Mouse (Mus musculus): ENCODE data around the gene Etv6. TPM values are rescaled to one million over a fixed set of nuclear protein-coding genes. Genes with fewer than 3 reads are reported as not detected.

Etv6 gene
- polyA plus RNA-seq, 1 experiment from 2014 or later = 20.0 TPM

GRCm38 (mm10) chr6:134087709-134088108, 52.2 kb downstream of the Etv6 start:
- 87% methylated on average over 4 of the region's 4 CpGs for WGBS
- H3K27me3 ChIP-seq (ENCODE audit: control insufficient read depth, insufficient read depth, low read length) = no peaks in the 10 kb centered on the region
- no peak overlapping the region for H3K9ac ChIP-seq (ENCODE audit: low read length)
- H3K9me3 ChIP-seq (ENCODE audit: control insufficient read depth, low read length) = no peaks in the 10 kb centered on the region
- H3K27ac ChIP-seq (replicated peaks; ENCODE audit: low read depth, low read length) = no peak overlapping the region
- no peak for DNase-seq (ENCODE audit: low spot score)
- no peak for ATAC-seq (ENCODE audit: insufficient number of reproducible peaks, low FRiP score, low TSS enrichment, low read depth)
- no peak overlapping the region for H3K4me3 ChIP-seq (ENCODE audit: low read depth, low read length)
- H3K4me2 ChIP-seq (ENCODE audit: low read depth, severe bottlenecking) = no peak overlapping the region
- H3K36me3 ChIP-seq (ENCODE audit: control insufficient read depth, insufficient read depth, low read length) = no peaks in the 10 kb centered on the region
- H3K4me1 ChIP-seq (ENCODE audit: control insufficient read depth, insufficient read depth, low read length) = no peaks in the 10 kb centered on the region

GRCm38 (mm10) chr6:134089671-134090377, 54.3 kb downstream of the Etv6 start:
- Histone ChIP-seq H3K36me3 (ENCODE audit: control insufficient read depth, insufficient read depth, low read length) (no peaks in the 10 kb centered on the region), H3K27me3 (ENCODE audit: control insufficient read depth, insufficient read depth, low read length) (no peaks in the 10 kb centered on the region), H3K4me3 (ENCODE audit: low read depth, low read length) (no peak overlapping the region), H3K9ac (ENCODE audit: low read length) (no peak overlapping the region), H3K4me2 (ENCODE audit: low read depth, severe bottlenecking) (no peak overlapping the region), H3K9me3 (ENCODE audit: control insufficient read depth, low read length) (no peaks in the 10 kb centered on the region), H3K4me1 (ENCODE audit: control insufficient read depth, insufficient read depth, low read length) (no peaks in the 10 kb centered on the region), H3K27ac (replicated peaks; ENCODE audit: low read depth, low read length) (no peak overlapping the region)
- WGBS = 82% methylated on average over 7 of the region's 7 CpGs
- DNase-seq (ENCODE audit: low spot score) (no peak), ATAC-seq (ENCODE audit: insufficient number of reproducible peaks, low FRiP score, low TSS enrichment, low read depth) (no peak)

- Histone ChIP-seq H3K4me3 (ENCODE audit: low read depth, low read length) (no peak overlapping the region), H3K9me3 (ENCODE audit: control insufficient read depth, low read length) (no peaks in the 10 kb centered on the region), H3K9ac (ENCODE audit: low read length) (no peak overlapping the region), H3K4me1 (ENCODE audit: control insufficient read depth, insufficient read depth, low read length) (no peaks in the 10 kb centered on the region), H3K36me3 (ENCODE audit: control insufficient read depth, insufficient read depth, low read length) (no peaks in the 10 kb centered on the region), H3K27me3 (ENCODE audit: control insufficient read depth, insufficient read depth, low read length) (no peaks in the 10 kb centered on the region), H3K27ac (replicated peaks; ENCODE audit: low read depth, low read length) (no peak overlapping the region), H3K4me2 (ENCODE audit: low read depth, severe bottlenecking) (no peak overlapping the region)
- DNase-seq (ENCODE audit: low spot score) = no peak
- WGBS = 81% methylated on average over 4 of the region's 4 CpGs
- ATAC-seq (ENCODE audit: insufficient number of reproducible peaks, low FRiP score, low TSS enrichment, low read depth) = no peak
These were observed 54.8 kb downstream of the Etv6 start for GRCm38 (mm10) chr6:134090378-134090692.

- Histone ChIP-seq H3K9ac (ENCODE audit: low read length) (no peak overlapping the region), H3K4me3 (ENCODE audit: low read depth, low read length) (no peak overlapping the region), H3K27me3 (ENCODE audit: control insufficient read depth, insufficient read depth, low read length) (no peaks in the 10 kb centered on the region), H3K9me3 (ENCODE audit: control insufficient read depth, low read length) (no peaks in the 10 kb centered on the region), H3K27ac (replicated peaks; ENCODE audit: low read depth, low read length) (no peak overlapping the region), H3K4me2 (ENCODE audit: low read depth, severe bottlenecking) (no peak overlapping the region), H3K4me1 (ENCODE audit: control insufficient read depth, insufficient read depth, low read length) (no peaks in the 10 kb centered on the region), H3K36me3 (ENCODE audit: control insufficient read depth, insufficient read depth, low read length) (no peaks in the 10 kb centered on the region)
- 90% methylated on average over 4 of the region's 4 CpGs for WGBS
- ATAC-seq (ENCODE audit: insufficient number of reproducible peaks, low FRiP score, low TSS enrichment, low read depth) (no peak), DNase-seq (ENCODE audit: low spot score) (no peak)
These were observed 55.4 kb downstream of the Etv6 start for GRCm38 (mm10) chr6:134090875-134091274.

DNA sequence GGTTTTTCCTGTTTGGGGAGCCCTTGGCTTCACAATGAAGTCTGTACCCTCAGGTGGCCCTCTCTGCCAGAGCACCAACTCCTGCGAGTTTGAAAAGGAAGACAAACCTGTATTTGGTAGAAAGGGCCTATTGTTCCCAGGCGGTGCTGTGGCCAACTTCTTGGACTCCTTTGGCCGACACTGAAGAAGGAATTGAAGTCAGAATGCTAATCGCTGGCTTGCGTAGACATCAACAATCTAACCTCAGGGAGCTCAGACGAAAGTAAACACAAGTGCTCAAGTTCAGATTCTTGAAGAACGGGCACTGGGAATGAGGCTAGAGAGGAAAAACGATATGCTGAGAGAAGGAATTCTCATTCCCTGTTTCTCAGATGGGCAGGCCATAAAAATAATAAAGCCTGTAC, 55.9 kb downstream of the Etv6 start:
- no peak overlapping the region for H3K27ac ChIP-seq (replicated peaks; ENCODE audit: low read depth, low read length)
- DNase-seq (ENCODE audit: low spot score) = no peak
- WGBS = 71% methylated on average over 8 of the region's 8 CpGs

GRCm38 (mm10) chr6:134094066-134094465, 58.6 kb downstream of the Etv6 start:
- no peak for ATAC-seq (ENCODE audit: insufficient number of reproducible peaks, low FRiP score, low TSS enrichment, low read depth)
- Histone ChIP-seq H3K27me3 (ENCODE audit: control insufficient read depth, insufficient read depth, low read length) (no peaks in the 10 kb centered on the region), H3K4me2 (ENCODE audit: low read depth, severe bottlenecking) (no peak overlapping the region), H3K9me3 (ENCODE audit: control insufficient read depth, low read length) (no peaks in the 10 kb centered on the region), H3K27ac (replicated peaks; ENCODE audit: low read depth, low read length) (no peak overlapping the region), H3K4me3 (ENCODE audit: low read depth, low read length) (no peak overlapping the region), H3K4me1 (ENCODE audit: control insufficient read depth, insufficient read depth, low read length) (no peaks in the 10 kb centered on the region), H3K9ac (ENCODE audit: low read length) (no peak overlapping the region), H3K36me3 (ENCODE audit: control insufficient read depth, insufficient read depth, low read length) (no peaks in the 10 kb centered on the region)
- no peak for DNase-seq (ENCODE audit: low spot score)
- 96% methylated on average over 5 of the region's 5 CpGs for WGBS

More for the DNA sequence above, 55.9 kb downstream of the Etv6 start:
- Histone ChIP-seq H3K9me3 (ENCODE audit: control insufficient read depth, low read length) (no peaks in the 10 kb centered on the region), H3K4me2 (ENCODE audit: low read depth, severe bottlenecking) (no peak overlapping the region), H3K4me1 (ENCODE audit: control insufficient read depth, insufficient read depth, low read length) (no peaks in the 10 kb centered on the region), H3K4me3 (ENCODE audit: low read depth, low read length) (no peak overlapping the region), H3K27me3 (ENCODE audit: control insufficient read depth, insufficient read depth, low read length) (no peaks in the 10 kb centered on the region), H3K36me3 (ENCODE audit: control insufficient read depth, insufficient read depth, low read length) (no peaks in the 10 kb centered on the region), H3K9ac (ENCODE audit: low read length) (no peak overlapping the region)
- no peak for ATAC-seq (ENCODE audit: insufficient number of reproducible peaks, low FRiP score, low TSS enrichment, low read depth)

DNA sequence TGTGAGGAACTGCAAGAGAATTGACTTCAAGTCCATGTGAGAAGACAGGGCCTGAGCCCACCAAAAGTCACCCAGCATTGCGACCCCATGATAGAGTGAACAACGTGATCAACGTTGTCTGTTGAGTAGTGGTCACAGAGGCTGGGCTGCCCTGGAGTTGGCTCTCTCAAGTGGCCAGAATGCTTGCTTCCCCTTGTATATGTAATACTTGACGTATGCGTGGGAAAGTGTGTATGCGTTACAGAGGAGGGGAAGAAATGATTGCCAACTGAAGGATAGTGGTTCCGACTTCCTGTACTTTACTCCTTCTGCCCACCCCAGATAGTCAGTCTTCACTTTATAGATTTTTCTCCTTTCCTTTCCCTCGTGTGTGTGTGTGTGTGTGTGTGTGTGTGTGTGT, 59.1 kb downstream of the Etv6 start:
- H3K27me3 ChIP-seq (ENCODE audit: control insufficient read depth, insufficient read depth, low read length) = no peaks in the 10 kb centered on the region
- no peaks in the 10 kb centered on the region for H3K4me1 ChIP-seq (ENCODE audit: control insufficient read depth, insufficient read depth, low read length)
- no peak for ATAC-seq (ENCODE audit: insufficient number of reproducible peaks, low FRiP score, low TSS enrichment, low read depth)
- no peak for DNase-seq (ENCODE audit: low spot score)
- no peak overlapping the region for H3K27ac ChIP-seq (replicated peaks; ENCODE audit: low read depth, low read length)
- no peak overlapping the region for H3K4me2 ChIP-seq (ENCODE audit: low read depth, severe bottlenecking)
- 96% methylated on average over 8 of the region's 8 CpGs for WGBS
- H3K9me3 ChIP-seq (ENCODE audit: control insufficient read depth, low read length) = no peaks in the 10 kb centered on the region
- no peak overlapping the region for H3K4me3 ChIP-seq (ENCODE audit: low read depth, low read length)
- H3K9ac ChIP-seq (ENCODE audit: low read length) = no peak overlapping the region
- H3K36me3 ChIP-seq (ENCODE audit: control insufficient read depth, insufficient read depth, low read length) = no peaks in the 10 kb centered on the region

- DNase-seq (ENCODE audit: low spot score) = no peak
- Histone ChIP-seq H3K27ac (replicated peaks; ENCODE audit: low read depth, low read length) (no peak overlapping the region), H3K27me3 (ENCODE audit: control insufficient read depth, insufficient read depth, low read length) (no peaks in the 10 kb centered on the region), H3K4me2 (ENCODE audit: low read depth, severe bottlenecking) (no peak overlapping the region), H3K4me3 (ENCODE audit: low read depth, low read length) (no peak overlapping the region), H3K4me1 (ENCODE audit: control insufficient read depth, insufficient read depth, low read length) (no peaks in the 10 kb centered on the region), H3K36me3 (ENCODE audit: control insufficient read depth, insufficient read depth, low read length) (no peaks in the 10 kb centered on the region), H3K9ac (ENCODE audit: low read length) (no peak overlapping the region), H3K9me3 (ENCODE audit: control insufficient read depth, low read length) (no peaks in the 10 kb centered on the region)
- WGBS = 82% methylated on average over 4 of the region's 4 CpGs
- no peak for ATAC-seq (ENCODE audit: insufficient number of reproducible peaks, low FRiP score, low TSS enrichment, low read depth)
These were observed 60.1 kb downstream of the Etv6 start for GRCm38 (mm10) chr6:134095582-134095981.
